Mouse (Mus musculus): ENCODE measurements around the gene Arpp19.

Arpp19 gene

GRCm38 (mm10) chr9:75102131-75102530 is 64.7 kb downstream of the Arpp19 start:
- DNase-seq (ENCODE audit: low spot score in 2 of 2): no peak
